Mouse (Mus musculus) lung, adult 2 months (tissue): Measurements from ENCODE around the gene Tbc1d23.

ENCODE experiments used
- CTCF ChIP-seq: fragments of 200-500 bp; IDR thresholded peaks from 2 replicates; pipeline ENCODE4 v1.5.1; 2011; ENCODE audit warnings: mild to moderate bottlenecking, low read length, control low read depth; ENCODE audit not compliant: insufficient read depth
- POLR2A ChIP-seq: fragments of 200-500 bp; IDR thresholded peaks from 2 replicates; pipeline ENCODE4 v1.6.1; 2011; ENCODE audit warnings: low read depth, mild to moderate bottlenecking, control low read depth, low read length, borderline replicate concordance; ENCODE audit errors: extremely low read depth

DNA sequence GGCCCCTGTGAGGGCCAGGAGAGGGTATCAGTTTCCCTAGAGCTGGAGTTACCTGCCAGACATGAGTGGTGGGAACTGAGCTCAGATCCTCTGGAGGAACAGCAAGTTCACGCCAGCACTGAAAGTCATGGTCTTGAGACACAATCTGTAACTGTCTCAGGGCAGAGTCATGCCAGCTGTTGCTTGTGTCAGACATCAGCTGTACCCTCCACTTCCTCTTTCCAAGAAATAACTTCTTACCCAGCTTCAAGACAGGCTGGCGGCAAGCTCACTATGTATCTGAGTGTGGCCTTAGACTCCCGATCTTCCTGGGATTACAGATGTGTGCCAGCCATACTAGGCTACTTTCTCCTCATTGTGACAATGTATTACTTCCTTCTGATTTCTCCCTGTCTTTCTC is 15.3 kb upstream of the Tbc1d23 start:
- TF ChIP-seq CTCF (no peak), POLR2A (no peak)
